Mouse (Mus musculus): ENCODE measurements around the gene Vars.

The Vars gene

DNA sequence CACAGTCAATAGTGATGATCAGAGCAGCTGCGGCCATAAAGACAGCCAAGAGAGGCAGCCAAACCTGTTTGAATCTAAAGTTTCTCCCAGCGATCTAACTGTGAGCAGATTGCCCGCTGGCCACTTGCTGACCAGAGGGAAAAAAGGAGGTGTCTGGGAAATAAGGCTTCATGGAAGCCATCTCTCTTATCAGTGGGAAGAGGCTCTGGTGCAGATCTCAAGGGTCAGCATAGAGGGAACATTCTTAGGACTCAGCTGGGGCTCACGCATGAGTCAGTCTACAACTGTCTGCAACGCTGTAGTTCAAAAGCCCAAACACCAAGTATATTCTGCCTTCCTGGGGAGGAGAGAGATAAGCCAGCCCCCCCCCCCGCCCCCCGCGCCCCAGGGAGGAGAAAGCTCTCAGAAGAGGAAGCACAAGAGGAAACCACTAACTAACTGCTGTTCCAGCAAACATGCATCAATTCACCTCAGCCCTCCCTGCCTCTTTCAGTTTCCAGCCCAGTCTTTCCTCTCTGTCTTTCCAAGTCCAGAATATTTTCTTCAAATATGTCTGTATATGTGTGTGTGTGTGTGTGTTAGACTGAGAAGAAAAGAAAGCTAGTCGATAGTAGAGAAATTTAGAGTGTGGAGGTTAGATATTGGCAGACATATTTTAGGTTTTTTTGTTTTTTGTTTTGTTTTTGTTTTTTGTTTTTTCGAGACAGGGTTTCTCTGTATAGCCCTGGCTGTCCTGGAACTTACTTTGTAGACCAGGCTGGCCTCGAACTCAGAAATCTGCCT lies 47.6 kb downstream of the Vars start:
- no peak for DNase-seq (ENCODE audit: low read depth, low spot score)

DNA sequence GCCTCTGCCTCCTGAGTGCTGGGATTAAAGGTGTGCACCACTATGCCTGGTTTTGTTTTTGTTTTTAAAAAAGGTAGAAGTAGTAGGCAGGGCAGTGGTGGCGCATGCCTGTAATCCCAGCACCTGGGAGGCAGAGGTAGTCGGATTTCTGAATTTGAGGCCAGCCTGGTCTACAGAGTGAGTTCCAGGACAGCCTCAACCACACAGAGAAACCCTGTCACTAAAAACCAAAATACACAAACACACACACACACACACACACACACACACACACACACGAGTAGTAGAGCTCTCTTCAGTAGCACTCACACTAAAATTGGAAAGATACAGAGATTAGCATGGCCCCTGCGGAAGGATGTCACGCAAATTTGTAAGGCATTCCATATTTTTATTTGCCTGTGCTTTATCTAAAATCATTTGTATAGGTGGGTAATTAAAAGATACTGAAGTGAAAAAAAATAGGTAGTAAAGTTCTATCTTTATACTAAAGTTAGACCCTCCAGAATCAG lies 48.2 kb downstream of the Vars start:
- DNase-seq (ENCODE audit: low read depth, low spot score), result no peak

DNA sequence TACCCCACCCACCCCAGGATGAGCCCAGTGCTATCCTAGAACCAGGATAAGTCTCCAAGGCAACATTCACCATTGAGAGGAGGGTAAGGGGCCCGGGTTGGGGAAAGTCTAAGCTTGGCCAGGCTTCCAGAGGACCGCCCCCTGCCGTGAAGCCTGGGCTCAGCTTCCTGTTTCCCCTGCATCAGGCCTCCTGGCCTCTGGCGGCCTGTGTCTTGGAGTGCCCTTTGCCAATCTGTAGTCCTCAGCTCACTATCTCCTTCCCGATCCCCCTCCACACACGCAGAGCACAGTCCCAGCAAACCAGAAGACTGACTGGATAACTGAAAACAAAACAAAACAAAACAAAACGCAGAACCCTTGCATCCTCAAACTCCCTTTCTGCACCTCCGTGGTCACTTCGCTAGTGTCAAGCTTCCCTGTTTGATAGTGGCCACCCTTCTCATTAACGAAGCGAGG lies 48.8 kb downstream of the Vars start, which contains the start of gene Clic1:
Gene Clic1 (plus strand): TSS at position 406 of the 456 bp plus-strand sequence.
- peak; percentile 35 for DNase-seq (ENCODE audit: low read depth, low spot score)

DNA sequence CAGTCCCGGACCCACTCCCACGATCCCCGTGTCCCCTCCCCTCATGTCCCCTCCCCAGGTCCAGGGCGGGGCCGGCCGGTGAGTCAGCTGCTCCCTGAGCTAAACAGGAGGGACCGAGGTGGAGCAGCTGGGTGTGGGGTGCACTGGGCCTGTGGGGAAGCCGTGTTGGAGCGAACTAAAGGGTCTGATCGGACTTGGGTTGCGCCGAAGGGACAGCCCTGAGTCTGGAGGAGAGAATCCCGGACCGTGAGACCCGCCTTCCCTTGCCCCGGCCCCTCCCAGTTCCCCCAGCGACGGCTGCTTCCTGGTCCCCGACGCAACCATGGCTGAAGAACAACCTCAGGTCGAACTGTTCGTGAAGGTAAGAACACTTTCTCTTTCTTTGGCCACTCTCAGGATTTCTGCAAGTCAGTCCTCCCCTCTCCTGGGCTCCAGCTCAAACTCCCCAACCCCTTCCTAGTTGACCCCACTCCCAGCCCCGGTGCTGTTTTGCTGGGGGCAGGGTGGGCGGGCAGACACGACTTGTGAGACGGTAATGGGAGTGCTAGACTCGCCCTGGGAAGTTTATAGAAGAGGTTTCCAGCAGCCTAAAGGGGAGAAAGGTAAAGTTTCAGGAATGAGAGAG lies 49.5 kb downstream of the Vars start:
- no peak for DNase-seq (ENCODE audit: low read depth, low spot score)

DNA sequence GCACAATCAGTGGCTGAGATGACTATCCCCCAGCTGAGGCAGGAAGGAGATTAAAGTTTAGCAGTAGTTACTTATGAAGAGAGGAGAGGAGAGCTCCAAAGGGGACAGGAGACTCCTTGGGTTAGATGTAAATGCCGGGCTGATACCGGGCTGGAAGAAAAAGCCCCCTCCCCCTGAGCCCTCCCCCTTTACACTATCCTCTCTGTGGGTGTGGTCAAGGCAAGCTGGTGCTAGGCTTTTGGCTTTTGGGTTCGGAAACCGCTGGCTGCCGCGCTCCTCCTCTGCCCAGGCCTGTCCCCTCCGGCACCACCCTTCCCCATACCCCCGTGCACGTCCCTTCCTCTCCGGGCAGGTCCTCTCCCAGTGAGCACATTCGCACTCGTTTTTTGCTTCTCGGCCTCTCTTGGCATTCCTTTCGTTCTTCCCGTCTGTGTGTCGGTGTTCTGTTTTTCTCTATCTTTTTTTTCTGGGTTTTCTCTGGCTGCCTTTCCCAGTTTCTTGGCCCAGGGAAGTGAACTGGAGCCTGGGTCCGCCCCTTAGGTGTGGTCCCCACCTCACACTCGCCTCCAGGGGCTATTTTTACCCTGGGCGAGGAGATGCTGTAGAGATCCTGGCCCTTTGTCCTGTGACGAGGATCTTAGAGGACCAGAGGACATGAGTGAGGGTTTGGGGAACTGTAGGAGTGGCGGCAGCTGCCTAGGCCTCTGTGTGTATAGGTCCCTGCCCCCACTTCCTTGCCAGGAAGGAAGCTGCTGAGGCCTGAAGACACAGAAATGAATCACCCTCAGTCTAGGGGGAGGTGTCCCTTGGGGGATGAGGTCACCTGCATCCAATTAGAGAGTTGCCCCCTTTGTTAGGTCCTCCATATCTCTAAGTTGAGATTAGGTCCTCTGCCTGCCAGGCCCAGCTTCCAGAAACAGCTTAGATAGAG lies 50.6 kb downstream of the Vars start:
- no peak for DNase-seq (ENCODE audit: low read depth, low spot score)

DNA sequence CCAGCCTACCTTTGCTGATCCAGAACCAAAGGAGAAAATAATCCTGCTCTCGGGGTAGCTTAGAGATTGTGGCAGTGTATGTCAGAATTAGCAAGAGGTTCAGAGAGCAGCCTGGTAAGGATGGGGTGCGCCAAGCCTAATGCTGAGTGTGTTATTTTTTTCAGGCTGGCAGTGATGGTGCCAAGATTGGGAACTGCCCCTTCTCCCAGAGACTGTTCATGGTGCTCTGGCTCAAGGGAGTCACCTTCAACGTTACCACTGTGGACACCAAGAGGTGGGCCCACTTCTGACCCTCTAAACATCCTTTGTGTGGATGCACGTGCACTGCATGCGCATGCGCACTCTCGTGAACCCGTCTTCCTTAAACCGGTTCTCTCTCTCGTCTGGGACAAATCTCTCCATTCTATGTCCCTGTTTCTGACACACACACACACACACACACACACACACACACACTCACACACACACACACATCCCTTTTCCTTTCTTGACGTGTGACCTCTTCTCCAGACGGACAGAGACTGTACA lies 51.5 kb downstream of the Vars start:
- DNase-seq (ENCODE audit: low read depth, low spot score), result no peak

DNA sequence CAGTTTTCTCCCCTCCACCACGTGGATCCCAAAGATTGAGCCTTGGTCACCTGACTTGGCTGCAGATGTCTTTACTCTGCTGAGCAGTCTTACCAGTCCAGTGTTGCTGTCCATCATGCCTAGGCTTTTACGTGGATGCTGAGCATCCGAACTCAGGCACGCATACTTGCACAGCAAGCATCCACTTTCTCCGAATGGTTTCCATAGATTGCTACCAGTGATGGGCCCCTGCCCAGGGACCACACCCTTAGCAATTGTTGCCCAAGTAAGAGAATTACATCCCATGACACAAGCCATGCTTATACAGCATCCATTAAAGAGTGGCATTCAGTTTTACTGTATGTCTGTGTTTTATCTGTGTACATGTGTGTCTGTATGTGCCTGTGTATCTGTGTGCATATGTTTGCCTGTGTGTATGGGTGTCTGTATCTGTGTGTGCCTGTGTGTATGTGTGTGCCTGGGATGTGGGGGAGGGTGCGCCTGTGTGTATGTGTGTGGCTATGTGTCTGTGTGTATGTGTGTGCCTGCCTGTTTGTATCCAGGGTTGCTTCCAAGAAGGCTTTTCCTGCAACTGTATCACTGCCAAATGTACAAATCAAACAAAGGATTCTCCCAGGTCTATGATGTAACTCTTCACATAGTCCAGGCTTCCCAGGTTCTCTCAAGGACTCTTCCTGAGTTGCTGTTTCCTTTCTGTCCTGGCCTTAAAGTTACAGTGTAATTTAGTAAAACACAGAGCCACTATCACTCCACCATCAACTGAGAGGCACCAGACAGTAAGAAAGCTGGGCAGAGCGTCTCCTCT lies 55.1 kb downstream of the Vars start:
- DNase-seq (ENCODE audit: low read depth, low spot score), result no peak

DNA sequence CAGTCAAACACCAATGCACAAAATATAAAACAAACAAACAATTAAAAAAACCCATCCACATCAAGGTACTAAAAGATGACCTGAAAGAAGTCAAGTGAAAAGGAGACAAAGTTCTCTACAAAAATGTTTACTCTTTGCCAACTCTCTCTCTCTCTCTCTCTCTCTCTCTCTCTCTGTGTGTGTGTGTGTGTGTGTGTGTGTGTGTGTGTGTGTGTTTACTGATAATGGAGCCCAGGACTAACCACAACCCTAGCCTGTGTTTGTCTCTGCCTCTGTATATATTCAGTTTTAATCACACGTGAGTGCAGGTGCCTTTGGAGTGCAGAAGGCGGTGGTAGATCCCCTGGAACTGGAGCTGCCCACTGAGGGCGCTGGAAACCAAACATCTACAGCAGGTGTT lies 56.3 kb downstream of the Vars start:
- no peak for DNase-seq (ENCODE audit: low read depth, low spot score)

DNA sequence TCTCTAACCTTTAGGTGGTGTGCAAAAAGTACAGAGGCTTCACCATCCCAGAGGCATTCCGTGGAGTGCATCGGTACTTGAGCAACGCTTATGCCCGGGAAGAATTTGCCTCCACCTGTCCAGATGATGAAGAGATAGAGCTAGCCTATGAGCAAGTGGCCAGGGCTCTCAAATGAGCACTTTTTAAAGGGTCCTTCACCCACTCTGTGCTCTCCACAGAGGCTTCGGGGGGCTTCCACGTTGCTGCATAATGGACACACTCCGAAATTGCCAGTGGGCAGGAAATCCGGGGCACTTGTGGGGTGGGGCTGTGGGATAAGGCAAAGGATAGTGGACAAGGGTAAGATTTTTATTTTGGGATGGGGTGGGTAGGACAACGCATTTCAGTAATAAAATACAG lies 57.5 kb downstream of the Vars start:
- no peak for DNase-seq (ENCODE audit: low read depth, low spot score)

DNA sequence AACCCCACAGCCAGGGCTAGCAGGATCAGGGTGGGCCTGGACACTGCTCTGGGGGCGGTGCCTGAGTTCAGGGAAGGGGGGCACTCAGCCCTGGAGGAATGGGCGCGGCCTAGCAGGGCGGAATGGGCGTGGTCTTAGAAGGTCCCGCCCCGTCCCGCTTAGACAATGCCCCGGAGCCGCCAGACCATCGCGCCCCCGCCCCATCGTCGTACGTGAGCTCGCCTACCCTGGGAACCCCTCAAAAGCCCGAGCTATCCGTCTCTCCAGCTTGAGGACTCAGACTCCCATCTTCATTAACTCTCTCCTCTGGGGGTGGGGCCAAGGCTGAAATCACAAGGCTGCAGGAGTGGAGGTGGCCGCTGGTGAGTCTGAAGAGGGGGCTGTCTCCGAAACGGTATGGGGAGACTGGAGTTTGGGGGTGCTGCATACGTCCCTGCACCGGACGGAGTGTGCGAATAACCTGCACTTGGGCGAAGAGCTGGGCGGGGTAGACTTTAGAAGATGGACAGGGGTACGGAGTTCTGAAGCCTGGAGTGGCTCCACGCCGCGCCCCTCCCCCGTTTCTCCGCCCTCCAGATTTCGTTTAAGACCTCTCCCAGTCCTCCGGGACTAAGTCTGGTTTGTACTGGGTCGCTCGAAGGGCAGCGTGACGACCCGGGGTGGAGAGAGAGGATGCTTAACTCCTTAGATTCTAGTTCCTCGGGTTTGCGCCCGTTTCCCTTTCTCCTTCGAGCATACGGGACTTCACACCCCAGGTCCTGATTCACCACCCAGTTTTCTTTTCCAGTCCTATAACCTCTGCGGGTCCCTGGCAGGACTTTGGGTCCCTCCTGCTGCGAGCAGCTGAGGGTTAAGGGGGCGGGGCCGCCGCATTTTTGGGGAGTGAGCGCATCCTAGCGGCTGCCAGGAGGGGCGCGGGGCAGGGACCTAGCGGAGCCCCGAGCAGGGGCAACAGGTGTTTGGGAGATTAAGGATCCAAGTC lies 58.4 kb downstream of the Vars start, which contains the start of gene Ddah2:
Gene Ddah2 (plus strand): TSS at position 125 of the 982 bp plus-strand sequence.
- DNase-seq (ENCODE audit: low read depth, low spot score), result peak; percentile 74

DNA sequence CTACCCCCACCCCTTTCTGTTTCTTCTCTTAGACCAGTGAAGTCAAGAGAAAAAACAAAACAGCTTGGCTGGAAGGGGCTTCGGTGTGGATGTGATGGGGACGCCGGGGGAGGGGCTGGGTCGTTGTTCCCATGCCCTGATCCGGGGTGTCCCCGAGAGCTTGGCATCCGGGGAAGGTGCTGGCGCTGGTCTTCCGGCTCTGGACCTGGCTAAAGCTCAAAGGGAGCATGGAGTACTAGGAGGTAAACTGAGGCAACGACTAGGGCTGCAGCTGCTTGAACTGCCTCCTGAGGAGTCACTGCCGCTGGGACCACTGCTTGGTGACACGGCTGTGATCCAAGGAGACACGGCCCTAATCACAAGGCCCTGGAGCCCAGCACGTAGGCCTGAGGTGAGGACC lies 59.3 kb downstream of the Vars start:
- no peak for DNase-seq (ENCODE audit: low read depth, low spot score)

DNA sequence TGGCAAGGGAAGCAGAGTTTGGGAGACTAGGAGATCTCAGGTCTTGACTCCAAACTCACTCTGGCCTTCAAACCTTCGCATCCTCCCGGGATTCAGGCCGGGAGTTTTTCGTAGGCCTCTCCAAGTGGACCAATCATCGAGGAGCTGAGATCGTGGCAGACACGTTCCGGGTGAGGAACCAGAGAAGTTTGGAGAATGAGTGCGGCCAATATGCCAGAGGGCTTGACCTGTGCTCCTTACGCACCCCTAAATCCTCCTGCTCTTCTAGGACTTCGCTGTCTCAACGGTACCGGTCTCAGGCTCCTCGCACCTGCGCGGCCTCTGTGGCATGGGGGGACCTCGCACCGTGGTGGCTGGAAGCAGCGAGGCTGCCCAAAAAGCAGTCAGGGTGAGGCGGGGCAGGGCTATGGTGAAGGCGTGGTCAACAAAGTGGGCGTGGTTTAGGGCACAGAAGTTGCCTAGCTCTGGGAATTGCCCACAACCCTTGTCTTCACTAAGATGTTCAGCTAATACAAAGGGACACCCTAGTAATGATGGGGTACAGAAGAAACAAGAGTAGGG lies 60.0 kb downstream of the Vars start:
- DNase-seq (ENCODE audit: low read depth, low spot score), result no peak

DNA sequence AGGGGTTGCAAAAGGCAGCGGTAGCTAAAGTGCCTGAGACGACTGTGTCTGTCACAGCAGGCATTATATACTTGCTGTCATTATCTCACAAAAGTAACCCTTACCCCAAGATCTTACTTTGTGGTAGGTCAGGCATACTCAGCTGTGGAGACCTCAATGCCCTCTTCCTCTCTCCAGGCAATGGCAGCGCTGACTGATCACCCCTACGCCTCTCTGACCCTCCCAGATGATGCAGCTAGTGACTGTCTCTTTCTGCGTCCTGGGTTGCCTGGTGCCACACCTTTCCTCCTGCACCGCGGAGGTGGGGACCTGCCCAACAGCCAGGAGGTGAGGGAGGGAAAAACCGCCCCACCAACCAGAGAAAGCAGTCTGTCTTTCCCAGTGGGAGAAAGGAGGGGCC lies 60.5 kb downstream of the Vars start:
- DNase-seq (ENCODE audit: low read depth, low spot score), result no peak

DNA sequence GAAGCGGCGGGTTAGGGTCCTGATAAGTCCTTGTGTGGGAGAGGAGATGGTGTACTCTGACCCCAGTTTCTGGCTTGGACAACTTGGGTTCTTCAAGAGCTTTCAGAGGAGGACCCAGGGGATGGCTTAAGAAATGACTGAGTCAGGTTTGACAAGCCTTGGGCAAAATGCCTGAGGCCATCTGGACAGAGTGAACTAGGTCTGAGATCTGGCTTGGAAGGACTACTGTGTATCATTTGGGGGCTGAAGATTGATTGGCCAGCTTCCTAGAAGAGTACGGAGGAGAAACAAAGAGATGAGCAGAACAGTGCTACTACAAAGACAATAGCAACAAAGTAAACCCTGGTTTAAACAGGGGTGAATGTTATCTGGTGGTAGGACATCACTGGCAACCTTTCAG lies 62.7 kb downstream of the Vars start:
- DNase-seq (ENCODE audit: low read depth, low spot score), result no peak

DNA sequence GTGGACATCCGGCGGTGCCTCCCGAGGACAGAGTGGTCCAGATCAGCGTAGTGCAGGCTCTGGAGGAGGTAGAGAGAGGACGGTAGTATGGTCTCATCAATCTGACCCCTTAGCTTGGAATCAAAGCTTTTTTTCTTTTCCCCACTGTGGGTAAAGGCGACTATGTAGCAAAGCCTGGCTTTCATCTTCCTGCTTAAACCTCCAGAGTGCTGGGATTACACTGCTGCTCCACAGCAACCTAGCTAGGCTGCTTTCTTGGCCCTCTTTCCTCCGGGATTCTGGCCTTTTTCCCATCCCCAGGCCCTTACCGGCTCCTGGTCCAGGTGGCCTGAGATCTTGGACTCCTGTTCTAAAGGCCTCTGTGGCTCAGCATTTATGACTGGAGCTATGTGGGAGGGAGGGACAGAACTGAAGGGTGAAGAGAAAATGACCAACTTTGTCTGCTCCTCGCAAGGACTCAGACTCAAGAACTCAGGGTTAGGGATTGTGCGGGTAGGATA lies 63.6 kb downstream of the Vars start:
- DNase-seq (ENCODE audit: low read depth, low spot score), result no peak

DNA sequence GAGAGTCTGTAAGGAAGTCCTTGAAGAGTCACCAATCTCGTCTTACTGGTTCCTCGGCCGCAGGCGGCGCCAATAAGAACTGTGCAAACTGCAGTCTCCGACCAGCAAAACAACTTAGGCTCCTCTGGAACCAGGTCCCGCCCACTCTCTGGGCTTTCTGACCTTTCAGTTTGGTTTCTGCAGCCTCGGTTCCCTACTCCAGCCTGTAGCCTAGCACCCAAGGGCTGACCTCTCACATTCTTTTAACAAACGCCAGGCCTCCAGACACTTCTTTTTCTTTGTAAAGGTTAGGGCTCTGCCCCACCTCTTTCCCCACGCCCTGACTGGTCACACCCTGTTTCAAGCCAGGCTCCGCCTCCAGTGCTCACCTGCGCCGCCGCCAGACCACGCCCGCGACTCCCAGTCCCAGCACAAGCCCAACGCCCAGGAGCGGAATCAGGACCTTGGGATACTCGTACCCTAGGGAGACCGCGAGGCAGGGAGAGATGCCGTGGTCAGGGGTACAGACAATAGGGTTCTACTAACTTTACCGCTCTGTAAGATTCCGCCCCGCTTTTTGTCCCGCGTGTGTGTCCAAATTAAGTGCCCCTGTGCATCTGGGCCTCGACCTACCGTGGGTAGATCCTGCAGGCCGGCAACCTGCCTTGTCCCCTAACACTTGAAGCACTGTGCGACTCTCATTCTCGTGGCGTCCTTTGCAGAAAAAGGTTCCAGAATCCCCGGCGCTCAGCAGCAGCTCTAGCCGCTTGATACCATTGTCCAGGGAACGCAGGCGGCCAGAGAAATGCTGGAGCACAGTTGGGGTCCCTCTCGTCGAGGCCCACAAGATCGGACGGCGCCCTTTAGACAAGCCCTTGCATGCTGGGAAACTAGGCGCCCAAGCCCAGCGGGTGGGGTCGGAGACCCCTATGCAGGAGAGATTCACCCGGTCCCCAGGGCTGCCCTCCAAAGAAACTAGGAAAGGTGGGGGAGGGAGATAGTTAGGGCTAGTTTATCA lies 64.5 kb downstream of the Vars start, which contains the start of gene Ly6g6c:
Gene Ly6g6c (plus strand): TSS at position 438 of the 997 bp plus-strand sequence.
- DNase-seq (ENCODE audit: low read depth, low spot score), result no peak

Measured in retina, postnatal 7 days (tissue).